Mouse (Mus musculus) hindbrain, postnatal 0 days (tissue): ENCODE measurements around the gene Arv1. TPM values are rescaled to one million over a fixed set of nuclear protein-coding genes. Genes with fewer than 3 reads are reported as not detected.

Experiments
- ATAC-seq: fragments of 200-750 bp; cut with Nextera tagmentation; 2 replicates; pipeline ENCODE4 v1.8.0; 2017; ENCODE audit warnings: mild to moderate bottlenecking, moderate TSS enrichment, moderate library complexity
- DNase-seq: peaks from one replicate; pipeline ENCODE4 v3.0.0-alpha.2; 2015; ENCODE audit warnings: low spot score
- H3K27ac ChIP-seq: fragments of 300-500 bp; sonication (generic); 2 replicates; pipeline ENCODE4 v1.5.1; 2014; ENCODE audit warnings: mild to moderate bottlenecking
- H3K27me3 ChIP-seq: fragments of 300-500 bp; sonication (generic); 2 replicates; pipeline ENCODE4 v1.6.1; 2014; ENCODE audit warnings: low read length, mixed read lengths; ENCODE audit not compliant: insufficient read depth
- H3K36me3 ChIP-seq: fragments of 300-500 bp; sonication (generic); 2 replicates; pipeline ENCODE4 v1.6.1; 2014; ENCODE audit warnings: low read length, mixed read lengths; ENCODE audit not compliant: insufficient read depth
- H3K4me1 ChIP-seq: fragments of 300-500 bp; sonication (generic); 2 replicates; pipeline ENCODE4 v1.6.1; 2014; ENCODE audit warnings: antibody characterized with exemption, low read length, mixed read lengths; ENCODE audit not compliant: insufficient read depth
- H3K4me2 ChIP-seq: fragments of 300-500 bp; sonication (generic); 2 replicates; pipeline ENCODE4 v1.6.1; 2014; ENCODE audit warnings: low read depth, mild to moderate bottlenecking, low read length, moderate library complexity, mixed read lengths
- H3K4me3 ChIP-seq: fragments of 300-500 bp; sonication (generic); 2 replicates; pipeline ENCODE4 v1.5.1; 2014; ENCODE audit warnings: low read length
- H3K9ac ChIP-seq: fragments of 300-500 bp; sonication (generic); replicated peaks from 2 replicates; pipeline ENCODE4 v1.6.1; 2014; ENCODE audit warnings: mild to moderate bottlenecking, low read length, moderate library complexity, mixed read lengths
- H3K9me3 ChIP-seq: fragments of 300-500 bp; sonication (generic); 2 replicates; pipeline ENCODE4 v1.6.1; 2016; ENCODE audit warnings: low read length, mixed read lengths
- CTCF ChIP-seq: IDR thresholded peaks from 2 replicates; pipeline ENCODE4 v1.5.1; 2016; ENCODE audit warnings: antibody characterized with exemption, control low read depth, low read depth
- WGBS: fragments of 180-500 bp; shearing (Covaris S2); extraction: QIAGEN DNeasy Blood & Tissue Kit; methylation state at CpG from one replicate; pipeline ENCODE4 v1.1.7; 2014; 5-methylcytosine and 5-hydroxymethylcytosine counted together
- polyA plus RNA-seq: library from polyadenylated mRNA; unstranded; fragments of >200 nt; fragmentation: Nextera tagmentation; extraction: Ambion mirVana; gene quantifications from 2 replicates; pipeline ENCODE4 v1.2.1, GENCODE M21; 2015
- total RNA-seq: library from RNA; depleted of rRNA; stranded (reverse); fragments of >200 nt; gene quantifications from 2 replicates; pipeline ENCODE4 v1.2.3, GENCODE M21; 2014

Arv1 gene
- total and polyA plus RNA-seq, 2 experiments from 2014 or later = 11.1 to 33.5 TPM

GRCm38 (mm10) chr8:124681077-124681791 is 40.7 kb upstream of the Arv1 start:
- ATAC-seq (no peak), DNase-seq (no peak)
- Histone ChIP-seq H3K27me3 (no peaks in the 10 kb centered on the region), H3K4me3 (no peak overlapping the region), H3K27ac (no peak overlapping the region), H3K4me1 (0 out of 2 replicates have a peak, but pooled peaks cover 8% of the 10 kb centered on the region), H3K9ac (peak overlapping the region; percentile 31; the same call in 1 of the 2 replicates), H3K36me3 (peaks cover 40% of the 10 kb centered on the region; the same call in 1 of the 2 replicates), H3K9me3 (no peaks in the 10 kb centered on the region), H3K4me2 (no peak overlapping the region)
- 76% methylated on average over 10 of the region's 10 CpGs for WGBS
- TF ChIP-seq CTCF = no peak

GRCm38 (mm10) chr8:124681792-124682157 is 40.2 kb upstream of the Arv1 start:
- no peak overlapping the region for H3K4me2 ChIP-seq
- 75% methylated on average over 10 of the region's 10 CpGs for WGBS
- no peaks in the 10 kb centered on the region for H3K27me3 ChIP-seq
- 0 out of 2 replicates have a peak, but pooled peaks cover 6% of the 10 kb centered on the region for H3K4me1 ChIP-seq
- H3K4me3 ChIP-seq = no peak overlapping the region
- peak overlapping the region; percentile 31; the same call in 1 of the 2 replicates for H3K9ac ChIP-seq
- no peaks in the 10 kb centered on the region for H3K9me3 ChIP-seq
- peak; percentile 26; the same call in 1 of the 2 replicates for TF ChIP-seq CTCF
- H3K27ac ChIP-seq = no peak overlapping the region
- peaks cover 40% of the 10 kb centered on the region; the same call in 1 of the 2 replicates for H3K36me3 ChIP-seq
- DNase-seq = no peak
- ATAC-seq = no peak

- no peak for TF ChIP-seq CTCF
Measured at GRCm38 (mm10) chr8:124682218-124682617, 39.7 kb upstream of the Arv1 start.

GRCm38 (mm10) chr8:124688899-124689298 is 33.0 kb upstream of the Arv1 start:
- no peaks in the 10 kb centered on the region for H3K27me3 ChIP-seq
- no peak overlapping the region for H3K4me3 ChIP-seq
- H3K4me1 ChIP-seq = no peaks in the 10 kb centered on the region
- peaks cover 35% of the 10 kb centered on the region for H3K36me3 ChIP-seq
- DNase-seq (no peak), ATAC-seq (no peak)
- H3K9ac ChIP-seq = no peak overlapping the region
- H3K27ac ChIP-seq = no peak overlapping the region
- WGBS = 93% methylated on average over 13 of the region's 13 CpGs
- H3K4me2 ChIP-seq = no peak overlapping the region
- H3K9me3 ChIP-seq = no peaks in the 10 kb centered on the region
- no peak for TF ChIP-seq CTCF

More at GRCm38 (mm10) chr8:124682218-124682617, 39.7 kb upstream of the Arv1 start:
- H3K27ac ChIP-seq = no peak overlapping the region
- ATAC-seq (no peak), DNase-seq (no peak)
- H3K4me1 ChIP-seq = 0 out of 2 replicates have a peak, but pooled peaks cover 2% of the 10 kb centered on the region
- H3K27me3 ChIP-seq = no peaks in the 10 kb centered on the region
- H3K9me3 ChIP-seq = no peaks in the 10 kb centered on the region
- H3K4me2 ChIP-seq = no peak overlapping the region
- peaks cover 40% of the 10 kb centered on the region; the same call in 1 of the 2 replicates for H3K36me3 ChIP-seq
- 80% methylated on average over 10 of the region's 10 CpGs for WGBS
- no peak overlapping the region for H3K4me3 ChIP-seq
- no peak overlapping the region for H3K9ac ChIP-seq

- Histone ChIP-seq H3K4me2 (no peak overlapping the region), H3K27me3 (no peaks in the 10 kb centered on the region), H3K9ac (no peak overlapping the region), H3K4me3 (no peak overlapping the region), H3K4me1 (no peaks in the 10 kb centered on the region), H3K27ac (no peak overlapping the region), H3K9me3 (no peaks in the 10 kb centered on the region), H3K36me3 (peaks cover 43% of the 10 kb centered on the region)
- DNase-seq (no peak), ATAC-seq (no peak)
- WGBS = 97% methylated on average over 4 of the region's 4 CpGs
- no peak for TF ChIP-seq CTCF
Measured at GRCm38 (mm10) chr8:124691706-124692105, 30.2 kb upstream of the Arv1 start.

- peaks cover 49% of the 10 kb centered on the region for H3K36me3 ChIP-seq
- no peak for ATAC-seq
- TF ChIP-seq CTCF = no peak
Measured at GRCm38 (mm10) chr8:124695424-124696100, 26.4 kb upstream of the Arv1 start.

More at GRCm38 (mm10) chr8:124695424-124696100, 26.4 kb upstream of the Arv1 start:
- Histone ChIP-seq H3K9ac (no peak overlapping the region), H3K27ac (no peak overlapping the region), H3K4me1 (no peaks in the 10 kb centered on the region), H3K4me3 (no peak overlapping the region), H3K27me3 (no peaks in the 10 kb centered on the region), H3K4me2 (no peak overlapping the region), H3K9me3 (no peaks in the 10 kb centered on the region)
- DNase-seq = no peak
- WGBS = 94% methylated on average over 22 of the region's 22 CpGs
